Mouse (Mus musculus) kidney, postnatal 25 days (tissue): ENCODE results near the gene Gm7030.
"Not testable (repeated sequence)": the region's sequence is repeated elsewhere in the genome, so short reads cannot be mapped to it uniquely, and the experiment has no call there.

Source experiments
- DNase-seq, 2 experiments: peaks; one replicate each; pipeline ENCODE4 v3.0.0; 2021; ENCODE audit warnings: mixed read lengths in 2 of 2

Gene Gm7030

GRCm38 (mm10) chr17:36128968-36129817 is at the start of gene Gm7030:
Gene Gm7030 (minus strand): TSS chr17:36129425.
- peak; percentile 25 to 69 for DNase-seq

- DNase-seq: not testable (repeated sequence)
These were observed 49.7 kb upstream of the Gm7030 start for GRCm38 (mm10) chr17:36178938-36179337.

- DNase-seq: not testable (repeated sequence)
These were observed 46.9 kb upstream of the Gm7030 start for GRCm38 (mm10) chr17:36176132-36176531.

- DNase-seq: no peak
These were observed 41.1 kb upstream of the Gm7030 start for GRCm38 (mm10) chr17:36170287-36170814.

- no peak for DNase-seq
These were observed 40.5 kb upstream of the Gm7030 start for GRCm38 (mm10) chr17:36169753-36170152.

GRCm38 (mm10) chr17:36169094-36169493 is 39.9 kb upstream of the Gm7030 start:
- DNase-seq: not testable (repeated sequence)

- peak; percentile 5 to 44 for DNase-seq
These were observed 38.9 kb upstream of the Gm7030 start, which contains the start of gene Gm8909 for GRCm38 (mm10) chr17:36168039-36168652. Gene Gm8909 (minus strand): TSS chr17:36168537.

GRCm38 (mm10) chr17:36167306-36168038 is 38.2 kb upstream of the Gm7030 start:
- peak in 1 of 2 experiments; percentile 3 for DNase-seq

GRCm38 (mm10) chr17:36166901-36167300 is 37.7 kb upstream of the Gm7030 start:
- not testable (repeated sequence) for DNase-seq

- no peak for DNase-seq
These were observed 32.2 kb upstream of the Gm7030 start for GRCm38 (mm10) chr17:36161129-36162051.

GRCm38 (mm10) chr17:36158264-36158663 is 29.0 kb upstream of the Gm7030 start:
- DNase-seq: not testable (repeated sequence)

- peak in 1 of 2 experiments; percentile 10 for DNase-seq
These were observed 28.6 kb upstream of the Gm7030 start for GRCm38 (mm10) chr17:36157782-36158181.

GRCm38 (mm10) chr17:36154271-36155149 is 25.3 kb upstream of the Gm7030 start:
- DNase-seq: no peak

- not testable (repeated sequence) for DNase-seq
These were observed 22.0 kb upstream of the Gm7030 start for GRCm38 (mm10) chr17:36151200-36151599.

GRCm38 (mm10) chr17:36148468-36148867 is 19.2 kb upstream of the Gm7030 start:
- DNase-seq: not testable (repeated sequence)

GRCm38 (mm10) chr17:36146937-36147336 is 17.7 kb upstream of the Gm7030 start:
- not testable (repeated sequence) for DNase-seq

GRCm38 (mm10) chr17:36145861-36146156 is 16.6 kb upstream of the Gm7030 start:
- not testable (repeated sequence) for DNase-seq

GRCm38 (mm10) chr17:36145111-36145860 is 16.1 kb upstream of the Gm7030 start:
- peak in 1 of 2 experiments; percentile 38 for DNase-seq

GRCm38 (mm10) chr17:36136299-36136848 is 7.1 kb upstream of the Gm7030 start:
- not testable (repeated sequence) for DNase-seq
